Mouse (Mus musculus) stomach, embryonic 16.5 days (tissue): Measurements from ENCODE around the gene Med7. TPM values are rescaled to one million over a fixed set of nuclear protein-coding genes. Genes with fewer than 3 reads are reported as not detected.

Source experiments
- ATAC-seq: fragments of 200-750 bp; cut with Nextera tagmentation; 2 replicates; pipeline ENCODE4 v1.8.0; 2017; ENCODE audit warnings: moderate number of reproducible peaks, moderate TSS enrichment; ENCODE audit not compliant: insufficient read depth, low FRiP score
- H3K27ac ChIP-seq: fragments of 300-500 bp; sonication (generic); 2 replicates; pipeline ENCODE4 v1.5.1; 2014; ENCODE audit warnings: low read length
- H3K27me3 ChIP-seq: fragments of 300-500 bp; sonication (generic); 2 replicates; pipeline ENCODE4 v1.6.1; 2014; ENCODE audit warnings: low read length, control low read depth, mixed read lengths; ENCODE audit not compliant: control insufficient read depth, insufficient read depth
- H3K36me3 ChIP-seq: fragments of 300-500 bp; sonication (generic); 2 replicates; pipeline ENCODE4 v1.6.1; 2014; ENCODE audit warnings: low read length; ENCODE audit not compliant: control insufficient read depth, insufficient read depth
- H3K4me1 ChIP-seq: fragments of 300-500 bp; sonication (generic); 2 replicates; pipeline ENCODE4 v1.6.1; 2014; ENCODE audit warnings: low read length, control low read depth, mixed read lengths; ENCODE audit not compliant: control insufficient read depth, insufficient read depth
- H3K4me2 ChIP-seq: fragments of 300-500 bp; sonication (generic); 2 replicates; pipeline ENCODE4 v1.6.1; 2014; ENCODE audit warnings: low read depth, low read length, mixed read lengths
- H3K4me3 ChIP-seq: fragments of 300-500 bp; sonication (generic); replicated peaks from 2 replicates; pipeline ENCODE4 v1.5.1; 2014; ENCODE audit warnings: mild to moderate bottlenecking, low read length
- H3K9ac ChIP-seq: fragments of 300-500 bp; sonication (generic); 2 replicates; pipeline ENCODE4 v1.6.1; 2014; ENCODE audit warnings: low read length
- H3K9me3 ChIP-seq: fragments of 300-500 bp; sonication (generic); replicated peaks from 2 replicates; pipeline ENCODE4 v1.6.1; 2016; ENCODE audit warnings: low read length, control low read depth; ENCODE audit not compliant: control insufficient read depth
- WGBS: fragments of 180-500 bp; shearing (Covaris S2); extraction: QIAGEN DNeasy Blood & Tissue Kit; methylation state at CpG from one replicate; pipeline ENCODE4 v1.1.7; 2014; 5-methylcytosine and 5-hydroxymethylcytosine counted together
- polyA plus RNA-seq: library from polyadenylated mRNA; unstranded; fragments of >200 nt; fragmentation: Nextera tagmentation; extraction: Ambion mirVana; gene quantifications from 2 replicates; pipeline ENCODE4 v1.2.1, GENCODE M21; 2015

Med7 gene
- polyA plus RNA-seq = 49.4 and 60.3 TPM in 2 replicates

GRCm38 (mm10) chr11:46436760-46437458 is at the start of gene Med7:
Gene Med7 (plus strand): TSS chr11:46436925.
- Histone ChIP-seq H3K4me2 (peak within 1 kb of the TSS; percentile 90), H3K27me3 (no peaks in the 10 kb centered on the region), H3K9ac (peak within 1 kb of the TSS; percentile 98), H3K36me3 (peaks cover 4% of the 10 kb centered on the region), H3K27ac (peak within 1 kb of the TSS; percentile 96), H3K4me3 (peak within 1 kb of the TSS; percentile 98), H3K9me3 (no peaks in the 10 kb centered on the region), H3K4me1 (peaks cover 3% of the 10 kb centered on the region; the same call in 1 of the 2 replicates)
- ATAC-seq = peak; percentile 99
- WGBS = under 1% methylated on average over 59 of the region's 59 CpGs

DNA sequence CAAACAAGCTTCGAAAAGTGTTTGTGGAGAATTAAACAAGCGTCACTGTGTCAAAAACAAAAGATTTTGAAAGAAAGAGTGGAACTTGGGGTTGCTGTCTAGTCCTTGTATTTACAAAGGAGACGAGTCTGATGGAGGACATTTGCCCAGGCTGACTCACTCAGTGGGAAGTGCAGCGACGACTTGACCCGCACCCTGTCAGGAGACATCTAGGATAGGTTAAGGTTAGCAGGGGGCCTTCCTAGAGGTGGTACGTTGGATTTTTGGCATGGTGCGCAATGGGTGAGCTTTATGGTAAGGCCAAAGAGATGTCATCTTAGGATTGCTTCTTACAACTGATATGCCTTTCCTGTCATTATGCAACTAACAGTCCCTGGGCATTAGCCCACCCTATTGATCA is 49.7 kb upstream of the Med7 start:
- no peak overlapping the region for H3K9ac ChIP-seq
- no peaks in the 10 kb centered on the region for H3K36me3 ChIP-seq
- 79% methylated on average over 8 of the region's 8 CpGs for WGBS
- no peak overlapping the region for H3K4me3 ChIP-seq
- no peaks in the 10 kb centered on the region for H3K4me1 ChIP-seq
- ATAC-seq = no peak
- H3K27ac ChIP-seq = no peak overlapping the region
- no peak overlapping the region for H3K4me2 ChIP-seq
- H3K27me3 ChIP-seq = no peaks in the 10 kb centered on the region
- H3K9me3 ChIP-seq = no peaks in the 10 kb centered on the region

- Histone ChIP-seq H3K9me3 (no peaks in the 10 kb centered on the region), H3K4me3 (no peak overlapping the region), H3K9ac (no peak overlapping the region), H3K4me2 (no peak overlapping the region), H3K36me3 (no peaks in the 10 kb centered on the region), H3K27ac (no peak overlapping the region), H3K4me1 (no peaks in the 10 kb centered on the region), H3K27me3 (no peaks in the 10 kb centered on the region)
- WGBS = 64% methylated on average over 6 of the region's 6 CpGs
- no peak for ATAC-seq
Measured at GRCm38 (mm10) chr11:46388438-46388837, 48.3 kb upstream of the Med7 start.

DNA sequence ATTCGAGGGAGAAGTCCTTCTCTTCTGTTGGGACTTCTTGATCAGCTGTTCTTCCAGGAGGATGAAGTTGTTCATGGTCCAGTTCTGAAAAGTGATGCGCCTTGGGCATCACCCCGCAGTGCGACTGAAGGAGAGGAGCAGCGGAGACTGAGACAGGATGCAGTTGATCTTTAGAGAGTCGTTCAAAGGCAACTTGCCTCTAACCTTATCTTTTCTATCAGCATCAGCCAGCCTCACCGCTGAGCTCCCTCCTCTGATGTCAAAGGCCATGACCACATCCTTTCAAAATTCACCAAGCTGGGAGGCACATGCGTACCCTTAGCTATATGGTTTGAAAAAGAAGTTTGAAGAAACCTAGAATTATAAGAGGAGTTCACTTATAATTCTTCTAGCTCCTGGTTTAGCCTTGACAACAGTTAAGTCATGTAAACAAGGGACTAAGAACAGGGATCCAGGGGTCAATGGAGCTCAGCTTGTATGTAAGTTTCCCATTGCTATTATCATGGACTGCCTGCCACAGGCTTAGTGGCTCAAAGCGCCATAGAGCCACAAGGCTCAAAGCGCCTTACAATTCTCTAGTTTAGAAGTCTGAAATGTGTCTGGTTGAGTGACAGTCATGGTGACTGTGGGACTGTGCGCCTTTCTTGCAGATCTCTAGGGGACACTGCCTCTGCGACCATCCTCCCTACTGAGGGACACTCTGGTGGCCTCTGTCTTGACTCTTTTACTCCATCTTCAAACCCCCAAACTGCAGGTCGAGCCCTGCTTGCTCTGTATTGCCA is 47.2 kb upstream of the Med7 start, which contains the start of gene Itk:
Itk (minus strand) TSS at position 180 of the 782 bp plus-strand sequence.
- ATAC-seq = no peak
- Histone ChIP-seq H3K4me2 (no peak within 1 kb of the TSS), H3K9ac (no peak within 1 kb of the TSS), H3K36me3 (no peaks in the 10 kb centered on the region), H3K27me3 (no peaks in the 10 kb centered on the region), H3K27ac (no peak within 1 kb of the TSS), H3K9me3 (no peaks in the 10 kb centered on the region), H3K4me1 (no peaks in the 10 kb centered on the region), H3K4me3 (no peak within 1 kb of the TSS)
- WGBS = 77% methylated on average over 13 of the region's 13 CpGs

GRCm38 (mm10) chr11:46390621-46391020 is 46.1 kb upstream of the Med7 start:
- WGBS = 64% methylated on average over 3 of the region's 3 CpGs
- Histone ChIP-seq H3K4me2 (no peak overlapping the region), H3K36me3 (no peaks in the 10 kb centered on the region), H3K9me3 (no peaks in the 10 kb centered on the region), H3K4me3 (no peak overlapping the region), H3K27me3 (no peaks in the 10 kb centered on the region), H3K4me1 (no peaks in the 10 kb centered on the region), H3K27ac (no peak overlapping the region), H3K9ac (no peak overlapping the region)
- ATAC-seq = no peak

DNA sequence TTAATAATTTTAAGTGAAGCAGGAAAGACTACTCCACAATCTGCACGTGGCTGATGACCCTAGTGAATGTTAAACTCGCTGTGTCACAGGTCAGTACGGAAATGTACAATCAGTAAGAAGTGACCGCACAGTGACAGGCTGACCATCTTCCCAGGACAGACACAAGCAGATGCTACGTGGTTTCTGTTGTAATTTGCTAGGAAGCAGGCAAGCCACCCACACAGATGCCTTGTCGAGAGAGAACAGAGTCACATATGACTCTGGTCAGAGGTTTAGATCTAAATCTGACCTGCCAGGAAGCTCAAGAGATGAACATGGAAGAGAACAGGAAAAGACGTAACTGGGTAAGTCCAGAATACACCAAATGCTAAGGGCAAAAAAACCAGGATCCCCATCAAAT is 43.8 kb upstream of the Med7 start:
- whole genome bisulfite sequencing = 75% methylated on average over 7 of the region's 7 CpGs
- H3K36me3 ChIP-seq = no peaks in the 10 kb centered on the region
- no peak overlapping the region for H3K9ac ChIP-seq
- no peak for ATAC-seq
- no peaks in the 10 kb centered on the region for H3K9me3 ChIP-seq
- no peaks in the 10 kb centered on the region for H3K4me1 ChIP-seq
- H3K4me3 ChIP-seq = no peak overlapping the region
- H3K27ac ChIP-seq = no peak overlapping the region
- H3K27me3 ChIP-seq = no peaks in the 10 kb centered on the region
- H3K4me2 ChIP-seq = no peak overlapping the region

DNA sequence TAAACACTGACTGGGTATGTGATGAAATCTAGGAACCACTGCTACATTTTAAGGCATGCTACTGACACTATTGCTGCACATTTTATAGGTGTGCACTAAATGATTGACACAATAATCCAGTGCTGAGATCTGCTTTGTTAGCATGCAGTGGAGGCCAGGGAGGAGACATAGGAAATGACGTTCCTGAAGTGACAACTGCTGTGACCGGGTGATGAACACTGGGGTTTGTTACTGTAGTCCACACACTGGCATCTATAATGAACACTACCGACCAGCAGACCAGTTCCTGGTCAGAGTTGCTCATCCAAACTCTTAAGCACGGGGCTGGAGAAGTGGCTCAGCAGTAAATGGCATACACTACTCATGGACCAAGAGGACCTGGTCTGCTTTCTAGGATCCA is 43.3 kb upstream of the Med7 start:
- Histone ChIP-seq H3K36me3 (no peaks in the 10 kb centered on the region), H3K9me3 (no peaks in the 10 kb centered on the region), H3K4me1 (no peaks in the 10 kb centered on the region), H3K4me3 (no peak overlapping the region), H3K27ac (no peak overlapping the region), H3K4me2 (no peak overlapping the region), H3K27me3 (no peaks in the 10 kb centered on the region), H3K9ac (no peak overlapping the region)
- ATAC-seq = no peak
- 86% methylated on average over 4 of the region's 4 CpGs for WGBS

DNA sequence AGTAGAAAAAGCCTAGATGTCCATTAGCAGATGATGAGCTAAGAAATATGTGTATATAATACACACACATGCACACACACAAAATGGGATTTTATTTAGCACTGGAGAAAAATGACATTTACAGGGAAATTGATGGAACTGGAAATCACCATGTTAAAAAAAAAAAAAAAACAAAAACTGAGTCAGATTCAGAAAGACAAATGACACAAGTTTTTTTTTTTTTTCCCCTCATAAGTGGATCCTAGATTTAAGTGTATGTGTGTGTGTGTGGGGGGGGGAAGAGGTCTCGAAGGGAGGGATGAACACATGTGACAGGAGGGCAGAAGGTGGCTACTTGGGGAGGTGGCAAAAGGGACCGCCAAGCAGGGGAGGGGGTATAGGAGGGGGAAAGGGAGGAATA is 41.6 kb upstream of the Med7 start:
- H3K27ac ChIP-seq = no peak overlapping the region
- H3K4me3 ChIP-seq = no peak overlapping the region
- ATAC-seq = no peak
- WGBS = 70% methylated on average over 2 of the region's 2 CpGs
- no peaks in the 10 kb centered on the region for H3K4me1 ChIP-seq
- no peaks in the 10 kb centered on the region for H3K9me3 ChIP-seq
- no peak overlapping the region for H3K4me2 ChIP-seq
- H3K36me3 ChIP-seq = no peaks in the 10 kb centered on the region
- H3K27me3 ChIP-seq = no peaks in the 10 kb centered on the region
- no peak overlapping the region for H3K9ac ChIP-seq

DNA sequence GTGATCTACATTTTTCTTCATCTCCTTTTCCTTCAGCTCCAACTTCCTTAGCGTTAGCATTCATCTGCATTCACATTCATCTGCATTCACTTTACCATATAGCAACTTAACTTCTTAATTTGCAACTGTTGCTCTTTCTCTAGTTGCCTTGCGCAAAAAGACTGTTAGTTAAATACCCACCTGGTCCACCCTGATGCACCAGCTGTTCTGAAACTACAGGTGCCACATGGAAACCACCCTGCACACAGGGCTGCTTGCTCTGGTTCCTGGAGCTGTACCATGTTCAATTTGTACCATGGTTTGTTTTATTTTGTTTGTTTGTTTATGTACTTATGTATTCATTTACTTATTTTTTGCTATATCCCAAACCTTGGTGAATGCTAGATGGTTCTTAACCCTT is 41.0 kb upstream of the Med7 start:
- Histone ChIP-seq H3K9me3 (no peaks in the 10 kb centered on the region), H3K4me2 (no peak overlapping the region), H3K9ac (no peak overlapping the region), H3K27me3 (no peaks in the 10 kb centered on the region), H3K36me3 (no peaks in the 10 kb centered on the region), H3K4me1 (no peaks in the 10 kb centered on the region), H3K27ac (no peak overlapping the region), H3K4me3 (no peak overlapping the region)
- ATAC-seq = no peak
- 90% methylated on average over 2 of the region's 2 CpGs for WGBS
